In genomic region chr9:101407141-101407540, GRCm38 (mm10) we compare ENCODE assay signal across 10 mouse cellular contexts.
A peak's percentile ranks its signal among the peaks of the same experiment; 100 is the strongest.
DNase-seq lines count a peak whose midpoint lies in the region; ATAC-seq and TF ChIP-seq lines count a peak whose summit lies in the region.
"Had no signal": no experiment of that assay in that cellular context is flagged by ENCODE, and none has a peak within 500 bp of the region (broad histone marks: within the 10 kb centered on the region; RNA-seq: fewer than 3 reads in every experiment).

No protein-coding gene starts in this region.

- H3K27ac ChIP-seq in forebrain, embryonic 16.5 days (ENCODE audit: low read length): peak overlapping the region; percentile 87
- H3K27ac ChIP-seq in left cerebral cortex, adult 2 months: peak overlapping the region; percentile 58

- H3K4me1 ChIP-seq in forebrain, embryonic 16.5 days (replicated peaks; ENCODE audit: control insufficient read depth, insufficient read depth, low read length): peaks cover 31% of the 10 kb centered on the region

- 32% methylated on average over 5 of the region's 5 CpGs for WGBS in forebrain, embryonic 16.5 days

- H3K9ac ChIP-seq in forebrain, embryonic 16.5 days (replicated peaks; ENCODE audit: low read depth, low read length): no peak overlapping the region

- H3K4me3 ChIP-seq in forebrain, embryonic 16.5 days (replicated peaks; ENCODE audit: low read length): no peak overlapping the region
- no peak overlapping the region for H3K4me3 ChIP-seq in left cerebral cortex, adult 2 months

- no peak for TF ChIP-seq CTCF in left cerebral cortex, adult 2 months (IDR thresholded peaks at IDR 0.05)

- no peak overlapping the region for H3K4me2 ChIP-seq in forebrain, embryonic 16.5 days (ENCODE audit: low read length)

- peak; percentile 70 for ATAC-seq in forebrain, embryonic 16.5 days

- no peaks in the 10 kb centered on the region for H3K9me3 ChIP-seq in forebrain, embryonic 16.5 days (ENCODE audit: control insufficient read depth, low read length)

- intact Hi-C loops in left cerebral cortex, adult 2 months (cut with DNase I): loop anchor here (10.0 kb wide), 1 partner anchor 222 kb away; no protein-coding TSS in a partner anchor

- H3K36me3 ChIP-seq in forebrain, embryonic 16.5 days (ENCODE audit: control insufficient read depth, insufficient read depth): no peaks in the 10 kb centered on the region

- DNase-seq in layer of hippocampus, adult 18-20 months (ENCODE audit: low spot score in 2 of 2): peak; percentile 34 to 61
- DNase-seq in layer of hippocampus, adult 9-10 months (ENCODE audit: low spot score): no peak
- peak; percentile 45 to 59 for DNase-seq in left cerebral cortex, adult 2 months (ENCODE audit: extremely low spot score in 1 of 2, low spot score in 2 of 2)
- peak; percentile 59 to 77 for DNase-seq in right cerebral cortex, postnatal 36 days (ENCODE audit: low spot score in 2 of 2)
- DNase-seq in testis, postnatal 14 days (ENCODE audit: low spot score): no peak
- DNase-seq in heart, adult 18-20 months: no peak
- no peak for DNase-seq in thymus, postnatal 0 days (ENCODE audit: low spot score)
- DNase-seq: kidney, postnatal 14 days; lung, postnatal 14 days had no signal

- H3K27me3 ChIP-seq in forebrain, embryonic 16.5 days (replicated peaks; ENCODE audit: control insufficient read depth, insufficient read depth, low read length): no peaks in the 10 kb centered on the region

Comparison
In these comparisons a context has a peak if more than half of its experiments do, and no peak if none do; other contexts are left out.
1. DNase-seq: peak in layer of hippocampus, adult 18-20 months (2 of 2), left cerebral cortex, adult 2 months (2 of 2) and right cerebral cortex, postnatal 36 days (2 of 2); none in layer of hippocampus, adult 9-10 months (single experiment), testis, postnatal 14 days (single experiment), heart, adult 18-20 months (0 of 2) and thymus, postnatal 0 days (single experiment).